Mouse (Mus musculus) left cerebral cortex, adult 2 months (tissue): ENCODE results near the gene Mfsd12. TPM values are rescaled to one million over a fixed set of nuclear protein-coding genes. Genes with fewer than 3 reads are reported as not detected.

Experiments
- DNase-seq, 2 experiments: peaks; one replicate each; pipeline ENCODE4 v3.0.0; 2021 to 2022; ENCODE audit warnings: low spot score in 2 of 2, mixed read lengths in 1 of 2; ENCODE audit errors: extremely low spot score in 1 of 2
- H3K27ac ChIP-seq: fragments of 200-600 bp; 2 replicates; pipeline ENCODE4 v1.8.1; 2022
- H3K4me3 ChIP-seq: fragments of 200-600 bp; 2 replicates; pipeline ENCODE4 v1.8.1; 2022
- CTCF ChIP-seq: fragments of 200-600 bp; IDR thresholded peaks from 2 replicates; pipeline ENCODE4 v1.8.1; 2022; ENCODE audit warnings: antibody characterized with exemption, mild to moderate bottlenecking, moderate library complexity
- intact Hi-C: fragments of 180-260 bp; cut with DNase I; formaldehyde crosslinking; loops from one replicate; pipeline ENCODE4 v1.15.1; 2025
- total RNA-seq, 2 experiments: library from RNA; stranded (reverse); gene quantifications; 2 replicates each; pipeline ENCODE4 v1.2.3; 2021

Gene Mfsd12
- total RNA-seq, 2 experiments from 2014 or later: 38.2 to 40.2 TPM

- Histone ChIP-seq H3K4me3 (no peak overlapping the region), H3K27ac (no peak overlapping the region)
- TF ChIP-seq CTCF: no peak
- intact Hi-C loops: no loop called here
- no peak for DNase-seq
Measured at GRCm38 (mm10) chr10:81362336-81362949, 5.2 kb downstream of the Mfsd12 start.

- no peak overlapping the region for H3K27ac ChIP-seq
- TF ChIP-seq CTCF: no peak
- no peak for DNase-seq
- intact Hi-C loops: no loop called here
- H3K4me3 ChIP-seq: no peak overlapping the region
Measured at GRCm38 (mm10) chr10:81363436-81364346, 6.4 kb downstream of the Mfsd12 start.

- intact Hi-C loops: no loop called here
- TF ChIP-seq CTCF: no peak
- Histone ChIP-seq H3K27ac (peak overlapping the region; percentile 45), H3K4me3 (no peak overlapping the region)
- DNase-seq: no peak
Measured at GRCm38 (mm10) chr10:81364666-81365065, 7.4 kb downstream of the Mfsd12 start.

- TF ChIP-seq CTCF: no peak
- peak overlapping the region; percentile 45 for H3K27ac ChIP-seq
- no peak overlapping the region for H3K4me3 ChIP-seq
- no peak for DNase-seq
- intact Hi-C loops: no loop called here
Measured at GRCm38 (mm10) chr10:81365073-81365472, 7.8 kb downstream of the Mfsd12 start.

- DNase-seq: no peak
- no peak for TF ChIP-seq CTCF
- intact Hi-C loops: no loop called here
- no peak within 1 kb of the TSS for H3K4me3 ChIP-seq
- H3K27ac ChIP-seq: peak within 1 kb of the TSS; percentile 45
Measured at GRCm38 (mm10) chr10:81365672-81366476, 8.6 kb downstream of the Mfsd12 start, which contains the start of gene 4930404N11Rik. TSS of gene 4930404N11Rik (minus strand) at chr10:81365816.

GRCm38 (mm10) chr10:81366477-81367206, 9.4 kb downstream of the Mfsd12 start:
- no peak for DNase-seq
- Histone ChIP-seq H3K27ac (no peak overlapping the region), H3K4me3 (no peak overlapping the region)
- intact Hi-C loops: no loop called here
- TF ChIP-seq CTCF: no peak

- intact Hi-C loops: no loop called here
- no peak for TF ChIP-seq CTCF
Measured at GRCm38 (mm10) chr10:81367207-81367495, 9.9 kb downstream of the Mfsd12 start.

GRCm38 (mm10) chr10:81375322-81375721, 18.0 kb downstream of the Mfsd12 start:
- Histone ChIP-seq H3K4me3 (no peak overlapping the region), H3K27ac (no peak overlapping the region)
- intact Hi-C loops: no loop called here
- DNase-seq: no peak
- no peak for TF ChIP-seq CTCF

More at GRCm38 (mm10) chr10:81367207-81367495, 9.9 kb downstream of the Mfsd12 start:
- Histone ChIP-seq H3K4me3 (no peak overlapping the region), H3K27ac (no peak overlapping the region)
- no peak for DNase-seq

- H3K4me3 ChIP-seq: peak overlapping the region; percentile 98
- no peak overlapping the region for H3K27ac ChIP-seq
- intact Hi-C loops: no loop called here
- TF ChIP-seq CTCF: no peak
- no peak for DNase-seq
Measured at GRCm38 (mm10) chr10:81376561-81377361, 19.5 kb downstream of the Mfsd12 start.

GRCm38 (mm10) chr10:81377362-81377664, 20.0 kb downstream of the Mfsd12 start:
- TF ChIP-seq CTCF: no peak
- Histone ChIP-seq H3K4me3 (peak overlapping the region; percentile 98), H3K27ac (no peak overlapping the region)
- intact Hi-C loops: no loop called here
- no peak for DNase-seq
